Mouse (Mus musculus) hindbrain, embryonic 11.5 days (tissue): ENCODE measurements at regions not wholly inside any gene's neighbourhood (a gene's known extent, or its start where the extent isn't known, plus 50 kb on each side); places are given as distances from the start of the nearest gene placed in this dataset.
A peak's percentile ranks its signal among the peaks of the same experiment; 100 is the strongest.

Experiments used
- ATAC-seq: fragments of 200-750 bp; cut with Nextera tagmentation; 2 replicates; pipeline ENCODE4 v1.8.0; 2017; ENCODE audit warnings: mild to moderate bottlenecking, moderate TSS enrichment, moderate library complexity; ENCODE audit not compliant: low FRiP score
- DNase-seq: peaks from one replicate; pipeline ENCODE4 v3.0.0-alpha.2; 2015; ENCODE audit warnings: low spot score
- H3K27ac ChIP-seq: fragments of 300-500 bp; sonication (generic); 2 replicates; pipeline ENCODE4 v1.5.1; 2014; ENCODE audit warnings: mild to moderate bottlenecking, low read depth, low read length
- H3K27me3 ChIP-seq: fragments of 300-500 bp; sonication (generic); 2 replicates; pipeline ENCODE4 v1.6.1; 2014; ENCODE audit warnings: mild to moderate bottlenecking, low read length, moderate library complexity, mixed read lengths; ENCODE audit not compliant: control insufficient read depth, insufficient read depth
- H3K36me3 ChIP-seq: fragments of 300-500 bp; sonication (generic); 2 replicates; pipeline ENCODE4 v1.6.1; 2014; ENCODE audit warnings: mild to moderate bottlenecking, low read length, moderate library complexity, mixed read lengths; ENCODE audit not compliant: control insufficient read depth, insufficient read depth
- H3K4me1 ChIP-seq: fragments of 300-500 bp; sonication (generic); replicated peaks from 2 replicates; pipeline ENCODE4 v1.6.1; 2014; ENCODE audit warnings: low read length, mixed read lengths; ENCODE audit not compliant: control insufficient read depth, insufficient read depth
- H3K4me2 ChIP-seq: fragments of 300-500 bp; sonication (generic); replicated peaks from 2 replicates; pipeline ENCODE4 v1.6.1; 2014; ENCODE audit warnings: mild to moderate bottlenecking, low read depth, low read length
- H3K4me3 ChIP-seq: fragments of 300-500 bp; sonication (generic); 2 replicates; pipeline ENCODE4 v1.5.1; 2014; ENCODE audit warnings: low read depth, low read length
- H3K9ac ChIP-seq: fragments of 300-500 bp; sonication (generic); 2 replicates; pipeline ENCODE4 v1.6.1; 2014; ENCODE audit warnings: low read depth, low read length
- H3K9me3 ChIP-seq: fragments of 300-500 bp; sonication (generic); 2 replicates; pipeline ENCODE4 v1.6.1; 2016; ENCODE audit warnings: low read length; ENCODE audit not compliant: control insufficient read depth
- WGBS: fragments of 180-500 bp; shearing (Covaris S2); extraction: QIAGEN DNeasy Blood & Tissue Kit; methylation state at CpG from one replicate; pipeline ENCODE4 v1.1.7; 2014; 5-methylcytosine and 5-hydroxymethylcytosine counted together

DNA sequence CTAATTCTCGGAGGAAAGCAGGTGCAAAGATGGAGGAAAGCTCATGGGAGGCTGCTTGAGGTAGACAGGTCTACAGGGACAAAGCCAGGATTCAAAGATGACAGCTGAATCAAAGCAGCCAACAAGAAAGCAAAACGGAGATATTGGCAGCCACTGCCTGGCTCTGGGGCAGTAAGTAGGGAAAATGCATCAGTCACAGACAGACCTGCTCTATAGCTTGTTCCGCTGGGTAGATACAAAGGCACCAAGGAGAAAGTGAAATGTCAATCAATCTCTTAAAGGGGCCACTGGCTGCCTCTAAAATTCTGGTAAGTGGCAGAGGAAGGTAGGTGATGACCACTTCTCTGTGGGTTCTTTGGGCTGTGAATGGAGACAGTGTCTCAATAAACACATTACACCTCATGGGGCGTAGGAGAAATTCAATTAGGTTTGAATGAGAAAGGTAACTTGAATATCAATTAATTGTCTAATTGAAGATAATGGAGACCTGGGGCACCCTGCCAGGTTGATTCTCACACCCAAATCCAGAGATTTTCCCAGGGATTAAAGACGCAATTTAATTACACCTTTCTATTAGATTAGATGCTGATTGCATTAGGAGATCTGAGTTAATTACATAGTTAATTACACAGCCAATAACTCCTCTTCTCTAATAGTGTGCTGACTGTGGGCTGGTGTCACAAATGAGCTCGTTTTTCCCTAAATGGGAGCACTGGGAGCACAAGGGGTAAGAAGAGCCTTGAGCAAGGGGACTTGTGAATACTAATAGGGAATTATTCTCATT, 555.1 kb downstream of the Gm9195 start:
- DNase-seq (no peak), ATAC-seq (no peak)
- Histone ChIP-seq H3K36me3 (no peaks in the 10 kb centered on the region), H3K4me1 (no peaks in the 10 kb centered on the region), H3K4me3 (no peak overlapping the region), H3K9me3 (no peaks in the 10 kb centered on the region), H3K27me3 (no peaks in the 10 kb centered on the region), H3K9ac (no peak overlapping the region), H3K27ac (no peak overlapping the region), H3K4me2 (no peak overlapping the region)
- 61% methylated on average over 6 of the region's 6 CpGs for WGBS

DNA sequence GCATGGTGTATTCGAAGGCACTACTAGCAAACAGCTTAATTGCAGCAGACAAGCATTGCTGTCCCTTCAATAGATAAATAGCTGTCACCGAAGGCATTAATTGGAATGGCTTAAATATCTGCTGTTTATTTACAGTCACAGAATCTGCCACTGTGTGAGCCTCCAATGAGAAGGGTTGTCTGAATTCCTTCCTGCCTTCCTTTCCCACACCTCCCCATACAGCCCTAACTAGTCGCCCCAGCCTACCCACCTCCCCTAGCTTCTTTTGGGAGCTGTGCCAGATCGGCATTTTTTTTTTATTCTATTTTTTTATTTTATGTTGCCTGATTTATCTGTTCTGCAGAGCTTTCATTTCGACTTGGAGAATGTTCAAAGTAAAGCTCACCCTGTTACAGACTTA, 575.7 kb downstream of the Gm9195 start:
- H3K9me3 ChIP-seq: no peaks in the 10 kb centered on the region
- no peak overlapping the region for H3K27ac ChIP-seq
- H3K4me2 ChIP-seq: no peak overlapping the region
- WGBS: 80% methylated on average over 5 of the region's 5 CpGs
- DNase-seq (no peak), ATAC-seq (no peak)
- H3K9ac ChIP-seq: no peak overlapping the region
- no peaks in the 10 kb centered on the region for H3K27me3 ChIP-seq
- no peaks in the 10 kb centered on the region for H3K36me3 ChIP-seq
- H3K4me1 ChIP-seq: no peaks in the 10 kb centered on the region
- H3K4me3 ChIP-seq: no peak overlapping the region

DNA sequence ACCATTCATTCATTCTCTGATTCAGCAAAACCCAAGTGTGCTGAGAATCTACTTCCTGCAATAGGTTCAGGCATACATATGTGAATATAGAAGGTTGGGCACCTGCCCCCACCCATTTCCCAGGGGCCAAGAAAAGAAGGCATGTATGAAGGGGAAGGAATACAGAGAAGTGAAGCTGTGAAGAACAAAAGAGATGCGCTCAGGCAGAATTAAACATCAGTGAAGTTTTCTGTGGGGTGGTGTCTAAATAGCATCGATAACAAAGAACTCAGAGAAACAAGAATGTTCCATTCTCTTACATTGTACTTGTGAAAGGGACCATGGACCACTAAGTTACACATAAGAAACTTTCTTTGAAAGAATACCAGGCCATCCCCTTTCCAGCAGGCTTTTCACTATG, 580.7 kb downstream of the Gm9195 start:
- no peak for DNase-seq
- no peaks in the 10 kb centered on the region for H3K27me3 ChIP-seq
- no peak overlapping the region for H3K4me2 ChIP-seq
- H3K9me3 ChIP-seq: no peaks in the 10 kb centered on the region
- 54% methylated on average over 2 of the region's 2 CpGs for WGBS
- ATAC-seq: no peak
- H3K36me3 ChIP-seq: no peaks in the 10 kb centered on the region
- H3K9ac ChIP-seq: no peak overlapping the region
- no peaks in the 10 kb centered on the region for H3K4me1 ChIP-seq
- H3K27ac ChIP-seq: no peak overlapping the region
- H3K4me3 ChIP-seq: no peak overlapping the region

DNA sequence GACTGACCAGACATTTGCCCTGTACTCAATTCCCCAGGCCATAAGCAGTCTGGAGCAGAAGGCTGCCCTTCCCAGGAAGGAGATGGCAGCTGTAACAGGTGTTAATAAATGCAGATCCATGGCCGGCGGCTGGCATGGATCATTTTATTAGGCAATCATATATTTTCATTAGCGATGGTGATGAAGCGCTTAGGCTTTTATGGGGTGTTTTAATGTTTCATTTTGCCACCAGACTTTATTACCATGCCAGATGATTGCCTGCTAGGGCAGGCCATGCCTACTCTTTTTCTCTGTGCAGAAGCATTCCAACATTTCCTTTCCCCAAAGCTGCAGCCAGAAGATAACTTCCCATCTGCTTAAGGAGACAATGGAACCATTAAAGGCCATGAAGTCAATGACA, 596.2 kb downstream of the Gm9195 start:
- Histone ChIP-seq H3K4me3 (no peak overlapping the region), H3K9ac (no peak overlapping the region), H3K9me3 (no peaks in the 10 kb centered on the region), H3K36me3 (no peaks in the 10 kb centered on the region), H3K27me3 (no peaks in the 10 kb centered on the region), H3K27ac (no peak overlapping the region), H3K4me1 (no peaks in the 10 kb centered on the region), H3K4me2 (no peak overlapping the region)
- WGBS: 98% methylated on average over 4 of the region's 4 CpGs
- ATAC-seq: no peak
- DNase-seq: no peak

DNA sequence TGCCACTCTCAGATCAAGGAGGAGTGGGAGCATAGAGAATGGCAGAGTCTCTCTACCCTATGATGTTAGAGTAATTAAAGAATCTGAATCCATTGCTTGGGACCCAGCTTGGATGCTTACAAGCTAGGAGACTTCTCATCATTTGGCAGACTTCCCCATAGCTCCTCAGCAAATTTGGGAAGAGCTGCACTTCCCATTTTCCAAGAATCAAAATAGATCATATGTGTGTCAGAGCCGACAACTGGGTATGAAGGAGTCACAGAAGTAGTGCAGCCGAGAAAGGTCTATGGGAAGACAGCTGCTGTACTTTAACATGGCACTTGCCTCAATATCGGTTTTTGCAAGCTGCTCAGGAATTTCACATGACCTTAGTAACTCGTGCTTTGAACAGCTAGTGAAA, 596.8 kb downstream of the Gm9195 start:
- no peak overlapping the region for H3K9ac ChIP-seq
- DNase-seq: no peak
- no peaks in the 10 kb centered on the region for H3K9me3 ChIP-seq
- no peaks in the 10 kb centered on the region for H3K4me1 ChIP-seq
- H3K27ac ChIP-seq: no peak overlapping the region
- no peaks in the 10 kb centered on the region for H3K36me3 ChIP-seq
- WGBS: 90% methylated on average over 4 of the region's 4 CpGs
- no peaks in the 10 kb centered on the region for H3K27me3 ChIP-seq
- no peak overlapping the region for H3K4me3 ChIP-seq
- ATAC-seq: no peak
- H3K4me2 ChIP-seq: no peak overlapping the region

DNA sequence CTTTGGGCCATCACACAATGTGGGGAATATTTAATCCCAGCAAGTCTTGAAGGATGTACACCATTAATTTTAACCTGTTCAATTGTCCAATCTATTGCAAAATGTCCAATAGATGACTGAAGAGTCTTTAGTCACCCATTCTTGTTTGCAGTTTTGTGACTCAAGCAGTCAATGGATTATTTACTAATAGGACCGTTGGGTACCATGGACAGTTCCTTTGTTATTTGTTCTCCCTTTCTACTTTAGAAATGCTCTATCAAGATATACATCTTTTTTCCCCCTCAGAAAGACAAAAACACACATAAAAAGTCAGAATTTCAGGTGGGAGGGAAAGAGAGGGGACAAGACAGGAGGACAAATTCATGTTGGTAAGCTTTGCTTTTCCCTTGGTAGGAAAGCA, 598.3 kb downstream of the Gm9195 start:
- H3K4me3 ChIP-seq: no peak overlapping the region
- no peak overlapping the region for H3K9ac ChIP-seq
- ATAC-seq (no peak), DNase-seq (peak; percentile 39)
- no peaks in the 10 kb centered on the region for H3K9me3 ChIP-seq
- no peaks in the 10 kb centered on the region for H3K4me1 ChIP-seq
- H3K27ac ChIP-seq: no peak overlapping the region
- 69% methylated on average over 1 of the region's 1 CpGs for WGBS
- H3K36me3 ChIP-seq: no peaks in the 10 kb centered on the region
- no peak overlapping the region for H3K4me2 ChIP-seq
- no peaks in the 10 kb centered on the region for H3K27me3 ChIP-seq

DNA sequence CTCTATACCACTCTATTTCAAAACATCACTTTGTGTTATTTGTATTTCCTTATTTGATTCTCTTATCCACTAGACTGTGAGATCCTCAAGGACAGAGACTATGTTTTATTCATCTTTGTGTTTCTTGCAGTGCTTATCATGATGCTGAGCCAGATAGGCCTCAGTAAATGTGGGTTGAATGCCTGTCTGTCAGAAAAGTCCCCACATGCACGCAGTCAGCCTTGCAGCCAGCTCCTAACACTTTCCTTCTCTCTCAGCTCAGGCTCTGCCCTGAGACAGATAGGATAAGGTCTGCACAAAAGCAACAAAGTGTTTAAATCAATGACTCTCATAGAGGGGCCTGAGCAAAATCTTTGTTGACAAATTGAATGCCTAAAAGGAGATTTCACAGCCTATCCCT, 600.0 kb downstream of the Gm9195 start:
- Histone ChIP-seq H3K4me1 (no peaks in the 10 kb centered on the region), H3K27ac (no peak overlapping the region), H3K9ac (no peak overlapping the region), H3K4me2 (no peak overlapping the region), H3K27me3 (no peaks in the 10 kb centered on the region), H3K36me3 (no peaks in the 10 kb centered on the region), H3K4me3 (no peak overlapping the region), H3K9me3 (no peaks in the 10 kb centered on the region)
- ATAC-seq (no peak), DNase-seq (no peak)
- WGBS: 81% methylated on average over 1 of the region's 1 CpGs

DNA sequence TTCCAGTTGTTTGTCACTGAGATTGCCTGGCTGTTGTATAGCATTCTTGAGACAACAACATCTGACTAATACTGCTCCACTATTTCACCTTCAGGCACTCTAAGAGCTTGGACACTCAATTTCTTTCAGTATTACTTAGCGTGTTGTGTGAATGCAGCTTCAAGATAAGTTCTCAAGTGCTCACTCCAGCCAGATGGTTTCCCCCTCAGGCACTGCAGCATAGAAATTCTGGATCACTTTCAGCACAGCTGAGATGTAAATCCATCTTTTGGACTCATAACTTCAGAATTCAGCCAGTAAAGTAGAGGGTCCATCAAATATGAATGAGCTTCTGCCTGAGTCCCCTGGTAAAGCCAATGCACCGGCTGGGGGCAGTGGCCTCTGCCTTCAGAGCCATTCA, 608.8 kb downstream of the Gm9195 start:
- ATAC-seq: no peak
- no peak for DNase-seq
- WGBS: 93% methylated on average over 2 of the region's 2 CpGs
- no peak overlapping the region for H3K4me3 ChIP-seq
- H3K9ac ChIP-seq: no peak overlapping the region
- H3K27me3 ChIP-seq: no peaks in the 10 kb centered on the region
- no peaks in the 10 kb centered on the region for H3K4me1 ChIP-seq
- H3K9me3 ChIP-seq: no peaks in the 10 kb centered on the region
- H3K4me2 ChIP-seq: no peak overlapping the region
- H3K36me3 ChIP-seq: no peaks in the 10 kb centered on the region
- H3K27ac ChIP-seq: no peak overlapping the region

DNA sequence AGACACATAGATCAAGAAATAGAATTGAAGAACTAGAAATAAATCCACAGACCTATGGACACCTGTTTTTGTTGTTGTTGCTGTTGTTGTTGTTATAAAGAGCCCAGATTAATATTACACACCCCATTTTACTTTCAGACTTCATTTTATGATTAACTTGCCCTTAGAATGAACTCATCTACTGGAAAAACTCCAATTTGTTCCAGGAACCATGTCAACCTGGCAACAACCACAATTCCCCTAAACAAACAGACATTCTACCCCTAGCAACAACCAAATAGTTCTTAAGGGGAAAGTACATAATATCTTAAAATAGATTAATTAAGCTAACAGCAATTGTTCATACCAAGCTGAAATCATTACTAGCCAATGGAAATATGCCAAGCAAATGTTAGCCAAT, 646.1 kb downstream of the Gm9195 start:
- no peak overlapping the region for H3K9ac ChIP-seq
- H3K4me2 ChIP-seq: no peak overlapping the region
- ATAC-seq (no peak), DNase-seq (no peak)
- no peak overlapping the region for H3K4me3 ChIP-seq
- no peaks in the 10 kb centered on the region for H3K36me3 ChIP-seq
- no peaks in the 10 kb centered on the region for H3K27me3 ChIP-seq
- H3K27ac ChIP-seq: no peak overlapping the region
- no peaks in the 10 kb centered on the region for H3K9me3 ChIP-seq
- no peaks in the 10 kb centered on the region for H3K4me1 ChIP-seq
